Mouse (Mus musculus) embryonic fibroblast, embryonic 13.5 days (primary cell): ENCODE results near the gene Rnf135.

ENCODE experiments used
- CTCF ChIP-seq: IDR thresholded peaks from 2 replicates; pipeline ENCODE4 v1.5.1; 2011; ENCODE audit warnings: mild to moderate bottlenecking, control low read depth, low read length, moderate library complexity, borderline replicate concordance; ENCODE audit not compliant: insufficient read depth
- POLR2A ChIP-seq: IDR thresholded peaks from 2 replicates; pipeline ENCODE4 v1.6.1; 2011; ENCODE audit warnings: low read depth, mild to moderate bottlenecking, control low read depth, low read length, moderate library complexity

DNA sequence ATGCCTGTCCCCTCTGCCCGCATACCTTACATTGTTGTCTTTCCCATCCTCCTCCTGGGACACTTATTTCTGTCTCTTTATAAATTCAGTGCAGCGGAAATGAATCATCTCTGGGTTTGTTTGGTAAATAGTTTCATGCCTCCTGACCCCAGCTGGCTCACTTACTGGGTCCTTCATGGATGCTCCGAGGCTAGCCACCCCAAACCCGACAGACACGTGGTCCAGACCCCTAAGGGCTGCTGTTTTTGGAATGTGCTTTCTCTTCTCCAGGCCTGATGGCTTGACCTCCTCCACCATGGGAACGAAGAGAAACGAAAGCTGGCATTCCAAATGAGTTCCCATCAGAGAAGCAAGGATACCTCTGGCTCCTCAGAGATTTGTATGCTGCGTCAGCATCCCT is 31.3 kb upstream of the Rnf135 start:
- TF ChIP-seq POLR2A (no peak), CTCF (no peak)
